Mouse (Mus musculus): ENCODE measurements around the gene Iqgap1. TPM values are rescaled to one million over a fixed set of nuclear protein-coding genes. Genes with fewer than 3 reads are reported as not detected.

Gene Iqgap1
- polyA plus RNA-seq, 1 experiment from 2014 or later, result 476 TPM

GRCm38 (mm10) chr7:80685639-80686038 lies 140.1 kb downstream of the Iqgap1 start:
- 89% methylated on average over 5 of the region's 5 CpGs for WGBS (ENCODE audit: missing documents)
- no peak overlapping the region for H3K4me3 ChIP-seq (ENCODE audit: inconsistent target)
- H3K36me3 ChIP-seq (ENCODE audit: inconsistent target), result no peaks in the 10 kb centered on the region
- H3K27ac ChIP-seq, result no peak overlapping the region
- H3K79me2 ChIP-seq (ENCODE audit: inconsistent target), result peaks cover 73% of the 10 kb centered on the region

- WGBS (ENCODE audit: missing documents), result 100% methylated on average over 1 of the region's 1 CpGs
- Histone ChIP-seq H3K36me3 (ENCODE audit: inconsistent target) (no peaks in the 10 kb centered on the region), H3K4me3 (ENCODE audit: inconsistent target) (no peak overlapping the region), H3K79me2 (ENCODE audit: inconsistent target) (peaks cover 98% of the 10 kb centered on the region), H3K27ac (no peak overlapping the region)
Observed at GRCm38 (mm10) chr7:80682630-80683029, 143.1 kb downstream of the Iqgap1 start.

GRCm38 (mm10) chr7:80680218-80680847 lies 145.4 kb downstream of the Iqgap1 start:
- peaks cover 13% of the 10 kb centered on the region; the same call in 1 of the 2 replicates for H3K36me3 ChIP-seq (ENCODE audit: inconsistent target)

GRCm38 (mm10) chr7:80672323-80672722 lies 153.5 kb downstream of the Iqgap1 start:
- WGBS (ENCODE audit: missing documents), result 66% methylated on average over 3 of the region's 3 CpGs
- Histone ChIP-seq H3K36me3 (ENCODE audit: inconsistent target) (peaks cover 13% of the 10 kb centered on the region; the same call in 1 of the 2 replicates), H3K27ac (no peak overlapping the region), H3K4me3 (ENCODE audit: inconsistent target) (no peak overlapping the region), H3K79me2 (ENCODE audit: inconsistent target) (peaks cover 11% of the 10 kb centered on the region; the same call in 1 of the 2 replicates)

More at GRCm38 (mm10) chr7:80680218-80680847, 145.4 kb downstream of the Iqgap1 start:
- WGBS (ENCODE audit: missing documents), result 36% methylated on average over 12 of the region's 12 CpGs
- H3K4me3 ChIP-seq (ENCODE audit: inconsistent target), result no peak overlapping the region
- H3K79me2 ChIP-seq (ENCODE audit: inconsistent target), result peaks cover 90% of the 10 kb centered on the region
- H3K27ac ChIP-seq, result no peak overlapping the region

- no peaks in the 10 kb centered on the region; the same call in 1 of the 2 replicates for H3K36me3 ChIP-seq (ENCODE audit: inconsistent target)
- H3K4me3 ChIP-seq (ENCODE audit: inconsistent target), result no peak overlapping the region
- H3K27ac ChIP-seq, result no peak overlapping the region
- H3K79me2 ChIP-seq (ENCODE audit: inconsistent target), result peaks cover 8% of the 10 kb centered on the region; the same call in 1 of the 2 replicates
- WGBS (ENCODE audit: missing documents), result 98% methylated on average over 6 of the region's 6 CpGs
Observed at GRCm38 (mm10) chr7:80670889-80671288, 154.9 kb downstream of the Iqgap1 start.

- H3K4me3 ChIP-seq (ENCODE audit: inconsistent target), result no peak overlapping the region
- peaks cover 24% of the 10 kb centered on the region; the same call in 1 of the 2 replicates for H3K79me2 ChIP-seq (ENCODE audit: inconsistent target)
- no peaks in the 10 kb centered on the region for H3K36me3 ChIP-seq (ENCODE audit: inconsistent target)
- 62% methylated on average over 11 of the region's 11 CpGs for whole genome bisulfite sequencing (ENCODE audit: missing documents)
- H3K27ac ChIP-seq, result no peak overlapping the region
Observed at GRCm38 (mm10) chr7:80667190-80667589, 158.6 kb downstream of the Iqgap1 start.

- 66% methylated on average over 10 of the region's 10 CpGs for WGBS (ENCODE audit: missing documents)
- Histone ChIP-seq H3K4me3 (ENCODE audit: inconsistent target) (no peak overlapping the region), H3K27ac (no peak overlapping the region), H3K79me2 (ENCODE audit: inconsistent target) (peaks cover 28% of the 10 kb centered on the region; the same call in 1 of the 2 replicates), H3K36me3 (ENCODE audit: inconsistent target) (no peaks in the 10 kb centered on the region)
Observed at GRCm38 (mm10) chr7:80666198-80666915, 159.4 kb downstream of the Iqgap1 start.

Other genes starting within 250 kb of the Iqgap1 start
- gene Crtc3, start 137.1 kb downstream of the Iqgap1 start, polyA plus RNA-seq (2018), result 9.6 to 16.5 TPM (median 11.3 TPM) in 3 replicates
- 1.9 to 4.8 TPM (median 2.1 TPM) in 3 replicates for gene Zscan2, start 34.9 kb upstream of the Iqgap1 start, polyA plus RNA-seq (2018)
- gene Wdr73, start 75.3 kb upstream of the Iqgap1 start, polyA plus RNA-seq (2018), result 4.5 to 12.1 TPM (median 8.8 TPM) in 3 replicates
- 0.94 to 1.9 TPM in 2 of 3 replicates, not detected in the other for gene Nmb, start 79.1 kb upstream of the Iqgap1 start, polyA plus RNA-seq (2018)
- gene Sec11a, start 121.8 kb upstream of the Iqgap1 start, polyA plus RNA-seq (2018), result 67.1 to 82.0 TPM (median 75.1 TPM) in 3 replicates
- 14.6 to 15.0 TPM (median 15.0 TPM) in 3 replicates for gene Zfp592, start 167.7 kb upstream of the Iqgap1 start, polyA plus RNA-seq (2018)
- 0.03 to 0.06 TPM in 2 of 3 replicates, not detected in the other for gene Alpk3, start 231.6 kb upstream of the Iqgap1 start, polyA plus RNA-seq (2018)

Measured in macrophage (primary cell).